Comparison of ENCODE assay signal across 14 mouse cellular contexts in the genomic region with DNA sequence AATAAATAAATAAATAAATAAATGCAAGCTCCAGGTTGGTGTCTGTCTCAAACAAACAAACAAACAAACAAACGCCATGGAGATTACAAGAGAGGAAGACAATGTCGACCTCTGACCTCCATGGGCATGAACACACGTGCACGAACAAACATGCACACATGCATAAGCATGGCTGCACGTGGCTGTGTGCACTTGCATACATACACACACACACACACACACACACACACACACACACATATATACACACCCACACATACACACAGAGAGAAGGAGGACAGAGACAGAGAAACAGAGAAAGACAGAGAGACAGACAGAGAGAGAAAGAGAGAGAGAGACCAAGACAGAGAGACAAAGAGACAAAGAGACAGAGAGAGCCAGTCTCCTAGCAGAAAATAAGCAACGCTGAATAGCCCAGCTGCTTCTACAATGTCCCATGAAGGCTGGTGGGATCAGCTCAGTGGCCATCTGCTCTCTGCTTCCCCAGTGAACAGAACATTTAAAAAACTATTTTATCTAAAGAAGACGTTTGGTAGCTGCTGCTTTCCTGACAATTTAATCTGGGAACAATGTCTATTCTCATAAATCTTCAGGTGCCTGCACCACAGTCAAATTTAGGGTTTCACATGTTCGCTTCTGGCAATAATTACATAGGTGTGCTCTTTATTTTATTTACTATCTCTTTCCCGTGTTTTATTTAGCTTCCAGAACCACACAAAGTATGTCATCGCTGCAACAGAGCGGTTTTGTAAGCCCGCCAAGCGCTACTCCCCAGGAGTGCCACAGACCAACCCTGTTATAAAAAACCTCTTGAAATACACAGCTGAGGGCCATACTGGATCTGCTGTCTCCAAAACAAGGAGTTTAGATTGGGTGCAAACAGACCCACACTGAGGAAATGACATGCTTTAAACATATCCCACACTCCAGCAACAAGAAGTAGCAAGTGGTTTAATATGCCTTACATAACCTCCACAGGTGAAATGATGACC.
A peak's percentile ranks its signal among the peaks of the same experiment; 100 is the strongest.
DNase-seq lines count a peak whose midpoint lies in the region; ATAC-seq and TF ChIP-seq lines count a peak whose summit lies in the region.
"Had no signal": no experiment of that assay in that cellular context is flagged by ENCODE, and none has a peak within 500 bp of the region (broad histone marks: within the 10 kb centered on the region; RNA-seq: fewer than 3 reads in every experiment).

No protein-coding gene starts in this region.

- H3K4me2 ChIP-seq in forebrain, embryonic 16.5 days (ENCODE audit: low read length), result no peak overlapping the region
- no peak overlapping the region for H3K4me2 ChIP-seq in forebrain, embryonic 13.5 days
- no peak overlapping the region for H3K4me2 ChIP-seq in neural tube, embryonic 14.5 days (ENCODE audit: low read depth, low read length)
- H3K4me2 ChIP-seq in kidney, embryonic 15.5 days, result no peak overlapping the region
- H3K4me2 ChIP-seq: heart, embryonic 11.5 days had no signal

- no peak for TF ChIP-seq CTCF in layer of hippocampus, adult 2 months (conservative IDR thresholded peaks at IDR 0.05)

- H3K9me3 ChIP-seq in forebrain, embryonic 16.5 days (ENCODE audit: control insufficient read depth, low read length), result no peaks in the 10 kb centered on the region
- no peaks in the 10 kb centered on the region for H3K9me3 ChIP-seq in forebrain, embryonic 13.5 days (replicated peaks)
- no peaks in the 10 kb centered on the region for H3K9me3 ChIP-seq in neural tube, embryonic 14.5 days (ENCODE audit: control insufficient read depth, low read length)
- no peaks in the 10 kb centered on the region for H3K9me3 ChIP-seq in kidney, embryonic 15.5 days (replicated peaks)
- H3K9me3 ChIP-seq: limb, embryonic 10.5 days had no signal

- H3K4me1 ChIP-seq in forebrain, embryonic 16.5 days (replicated peaks; ENCODE audit: control insufficient read depth, insufficient read depth, low read length), result peaks cover 8% of the 10 kb centered on the region
- peaks cover 19% of the 10 kb centered on the region; the same call in 1 of the 2 replicates for H3K4me1 ChIP-seq in forebrain, embryonic 13.5 days
- H3K4me1 ChIP-seq in neural tube, embryonic 14.5 days (ENCODE audit: control insufficient read depth, insufficient read depth, low read length), result no peaks in the 10 kb centered on the region
- 0 out of 2 replicates have a peak, but pooled peaks cover 12% of the 10 kb centered on the region for H3K4me1 ChIP-seq in kidney, embryonic 15.5 days

- DNase-seq in left cerebral cortex, postnatal 10 days (ENCODE audit: extremely low spot score in 1 of 2, low spot score in 2 of 2), result peak; percentile 28 to 33
- no peak for DNase-seq in left cerebral cortex, adult 8-10 months (ENCODE audit: low spot score in 2 of 2)
- DNase-seq in layer of hippocampus, adult 2 months (ENCODE audit: low spot score in 2 of 2), result peak; percentile 49 to 65
- DNase-seq in urinary bladder, adult 2 months (ENCODE audit: low spot score), result no peak
- DNase-seq: adrenal gland, adult 2 months; B cell, adult 2 months; kidney, adult 18-20 months; lung, adult 2 months had no signal

- intact Hi-C loops in left cerebral cortex, postnatal 10 days (cut with DNase I), result no loop called here

- no peaks in the 10 kb centered on the region for H3K27me3 ChIP-seq in forebrain, embryonic 16.5 days (replicated peaks; ENCODE audit: control insufficient read depth, insufficient read depth, low read length)
- H3K27me3 ChIP-seq in forebrain, embryonic 13.5 days, result no peaks in the 10 kb centered on the region
- H3K27me3 ChIP-seq in neural tube, embryonic 14.5 days (ENCODE audit: control insufficient read depth, insufficient read depth, low read length), result no peaks in the 10 kb centered on the region
- H3K27me3 ChIP-seq in kidney, embryonic 15.5 days, result no peaks in the 10 kb centered on the region

- H3K4me3 ChIP-seq in forebrain, embryonic 16.5 days (replicated peaks; ENCODE audit: low read length), result no peak overlapping the region
- H3K4me3 ChIP-seq in forebrain, embryonic 13.5 days, result no peak overlapping the region
- no peak overlapping the region for H3K4me3 ChIP-seq in layer of hippocampus, adult 2 months
- H3K4me3 ChIP-seq in neural tube, embryonic 14.5 days (ENCODE audit: low read depth, low read length), result no peak overlapping the region
- no peak overlapping the region for H3K4me3 ChIP-seq in kidney, embryonic 15.5 days (replicated peaks)
- H3K4me3 ChIP-seq: limb, embryonic 10.5 days had no signal

- ATAC-seq in forebrain, embryonic 16.5 days, result 0 out of 2 replicates have a peak, but pooled peaks have one; percentile 47
- ATAC-seq in forebrain, embryonic 13.5 days, result no peak
- ATAC-seq in neural tube, embryonic 14.5 days (ENCODE audit: low read depth), result peak; percentile 70; the same call in 1 of the 2 replicates
- no peak; the same call in 1 of the 2 replicates for ATAC-seq in kidney, embryonic 15.5 days (replicated peaks; ENCODE audit: low FRiP score)

- 74% methylated on average over 13 of the region's 13 CpGs for WGBS in forebrain, embryonic 16.5 days
- 82% methylated on average over 13 of the region's 13 CpGs for WGBS in forebrain, embryonic 13.5 days
- 56% methylated on average over 13 of the region's 13 CpGs for WGBS in neural tube, embryonic 14.5 days
- WGBS in kidney, embryonic 15.5 days, result 78% methylated on average over 13 of the region's 13 CpGs

- no peak overlapping the region for H3K27ac ChIP-seq in forebrain, embryonic 16.5 days (ENCODE audit: low read length)
- no peak overlapping the region for H3K27ac ChIP-seq in forebrain, embryonic 13.5 days
- peak overlapping the region; percentile 79 for H3K27ac ChIP-seq in layer of hippocampus, adult 2 months
- peak overlapping the region; percentile 10; the same call in 1 of the 2 replicates for H3K27ac ChIP-seq in neural tube, embryonic 14.5 days (ENCODE audit: low read depth, low read length)
- no peak overlapping the region for H3K27ac ChIP-seq in kidney, embryonic 15.5 days
- H3K27ac ChIP-seq: limb, embryonic 10.5 days had no signal

- H3K36me3 ChIP-seq in forebrain, embryonic 16.5 days (ENCODE audit: control insufficient read depth, insufficient read depth), result no peaks in the 10 kb centered on the region
- no peaks in the 10 kb centered on the region for H3K36me3 ChIP-seq in forebrain, embryonic 13.5 days (ENCODE audit: poor library complexity, severe bottlenecking)
- no peaks in the 10 kb centered on the region for H3K36me3 ChIP-seq in neural tube, embryonic 14.5 days (ENCODE audit: control insufficient read depth, insufficient read depth, low read length)
- no peaks in the 10 kb centered on the region for H3K36me3 ChIP-seq in kidney, embryonic 15.5 days
- H3K36me3 ChIP-seq: limb, embryonic 10.5 days had no signal

- no peak overlapping the region for H3K9ac ChIP-seq in forebrain, embryonic 16.5 days (replicated peaks; ENCODE audit: low read depth, low read length)
- H3K9ac ChIP-seq in forebrain, embryonic 13.5 days, result no peak overlapping the region
- no peak overlapping the region for H3K9ac ChIP-seq in neural tube, embryonic 14.5 days (replicated peaks; ENCODE audit: low read depth, low read length)
- H3K9ac ChIP-seq in kidney, embryonic 15.5 days, result no peak overlapping the region

Comparison
In these comparisons a context has a peak if more than half of its experiments do, and no peak if none do; other contexts are left out.
1. ATAC-seq: peak in forebrain, embryonic 16.5 days (single experiment) and neural tube, embryonic 14.5 days (single experiment); none in forebrain, embryonic 13.5 days (single experiment) and kidney, embryonic 15.5 days (single experiment).
2. DNase-seq: peak in left cerebral cortex, postnatal 10 days (2 of 2) and layer of hippocampus, adult 2 months (2 of 2); none in left cerebral cortex, adult 8-10 months (0 of 2) and urinary bladder, adult 2 months (single experiment).
3. H3K27ac ChIP-seq: peak in layer of hippocampus, adult 2 months (single experiment) and neural tube, embryonic 14.5 days (single experiment); none in forebrain, embryonic 16.5 days (single experiment), forebrain, embryonic 13.5 days (single experiment) and kidney, embryonic 15.5 days (single experiment).